Comparison of ENCODE assay signal across 11 mouse cellular contexts in genomic region chr17:35024691-35025488, GRCm38 (mm10). TPM values are rescaled to one million over a fixed set of nuclear protein-coding genes. Genes with fewer than 3 reads are reported as not detected.
DNase-seq lines count a peak whose midpoint lies in the region; ATAC-seq and TF ChIP-seq lines count a peak whose summit lies in the region.
"Had no signal": no experiment of that assay in that cellular context is flagged by ENCODE, and none has a peak within 500 bp of the region (broad histone marks: within the 10 kb centered on the region; RNA-seq: fewer than 3 reads in every experiment).

No protein-coding gene starts in this region.

- peaks cover 68% of the 10 kb centered on the region for H3K4me1 ChIP-seq in heart, embryonic 10.5 days
- peaks cover 3% of the 10 kb centered on the region; the same call in 1 of the 2 replicates for H3K4me1 ChIP-seq in lung, postnatal 0 days (ENCODE audit: insufficient read depth, low read depth, low read length)
- H3K4me1 ChIP-seq in MEL (ENCODE audit: control insufficient read depth in 1 of 2, insufficient read depth in 2 of 2, low read length in 2 of 2), result peaks cover 17 to 64% of the 10 kb centered on the region in 2 experiments; a peak in 3 of 4 replicates
- peaks cover 24% of the 10 kb centered on the region for H3K4me1 ChIP-seq in limb, embryonic 12.5 days (replicated peaks)
- H3K4me1 ChIP-seq in hindbrain, embryonic 11.5 days (replicated peaks; ENCODE audit: control insufficient read depth, insufficient read depth, low read length), result peaks cover 10% of the 10 kb centered on the region

- TF ChIP-seq RAD21 in MEL (IDR thresholded peaks at IDR 0.05; ENCODE audit: low read depth, low read length), result no peak

- H3K9ac ChIP-seq in lung, postnatal 0 days (replicated peaks; ENCODE audit: low read depth), result no peak overlapping the region
- peak overlapping the region; percentile 77 for H3K9ac ChIP-seq in MEL (ENCODE audit: control insufficient read depth, low read depth, low read length, poor library complexity, severe bottlenecking)
- H3K9ac ChIP-seq in limb, embryonic 12.5 days (replicated peaks), result peak overlapping the region; percentile 45; the same call in 1 of the 2 replicates
- H3K9ac ChIP-seq in hindbrain, embryonic 11.5 days (ENCODE audit: low read depth, low read length), result no peak overlapping the region

- intact Hi-C loops in heart, postnatal 36 days (cut with DNase I), result loop anchor here (5.0 kb wide), 1 partner anchor 97 kb away; the partner anchor contains the start of genes Csnk2b and Gpank1

- no peak for TF ChIP-seq CTCF in lung, postnatal 0 days (IDR thresholded peaks at IDR 0.05)
- TF ChIP-seq CTCF in MEL (IDR thresholded peaks at IDR 0.05 in 2 of 3, conservative IDR thresholded peaks at IDR 0.05 in 1 of 3; ENCODE audit: control insufficient read depth in 1 of 3, insufficient read depth in 1 of 3, low read depth in 2 of 3, low read length in 3 of 3, poor library complexity in 1 of 3, severe bottlenecking in 1 of 3), result no peak

- ATAC-seq in lung, postnatal 0 days, result peak; percentile 20; the same call in 1 of the 2 replicates
- ATAC-seq in limb, embryonic 12.5 days (ENCODE audit: insufficient number of reproducible peaks, insufficient read depth, low FRiP score, low TSS enrichment, low read depth), result no peak
- no peak for ATAC-seq in hindbrain, embryonic 11.5 days (ENCODE audit: low FRiP score)
- ATAC-seq: intestine, embryonic 15.5 days had no signal

- no peak overlapping the region for H3K4me3 ChIP-seq in heart, embryonic 10.5 days
- no peak overlapping the region for H3K4me3 ChIP-seq in lung, postnatal 0 days (ENCODE audit: low read depth, low read length)
- peak overlapping the region; percentile 54 to 66; a peak in 3 of 4 replicates for H3K4me3 ChIP-seq in MEL (ENCODE audit: control insufficient read depth in 1 of 2, insufficient read depth in 1 of 2, low read depth in 2 of 2, low read length in 2 of 2)
- no peak overlapping the region for H3K4me3 ChIP-seq in limb, embryonic 12.5 days (replicated peaks)
- H3K4me3 ChIP-seq in hindbrain, embryonic 11.5 days (ENCODE audit: low read depth, low read length), result no peak overlapping the region
- H3K4me3 ChIP-seq: intestine, embryonic 15.5 days had no signal

- no peak for DNase-seq in heart, embryonic 10.5 days (ENCODE audit: low spot score)
- DNase-seq in heart, postnatal 36 days, result no peak
- DNase-seq in lung, postnatal 0 days (ENCODE audit: low spot score), result peak; percentile 42
- DNase-seq in lung, postnatal 36 days, result no peak
- peak; percentile 75 for DNase-seq in MEL (ENCODE audit: low read depth, low spot score)
- DNase-seq in hindbrain, embryonic 11.5 days (ENCODE audit: low spot score), result no peak
- DNase-seq: kidney, postnatal 36 days; thymus, postnatal 36 days had no signal

- H3K79me2 ChIP-seq in MEL (ENCODE audit: control insufficient read depth, insufficient read depth, low read length, poor library complexity), result peaks cover 39% of the 10 kb centered on the region

- peak in 1 of 2 experiments; percentile 51; a peak in 1 of 4 replicates for TF ChIP-seq POLR2A in MEL (IDR thresholded peaks at IDR 0.05; ENCODE audit: control insufficient read depth in 1 of 2, insufficient read depth in 1 of 2, low read depth in 1 of 2, low read length in 2 of 2, poor library complexity in 1 of 2)

- H3K36me3 ChIP-seq in heart, embryonic 10.5 days, result no peaks in the 10 kb centered on the region
- no peaks in the 10 kb centered on the region for H3K36me3 ChIP-seq in lung, postnatal 0 days (ENCODE audit: insufficient read depth, low read length)
- H3K36me3 ChIP-seq in MEL (ENCODE audit: control insufficient read depth in 1 of 2, insufficient read depth in 2 of 2, low read length in 2 of 2), result peaks cover 0 to 50% of the 10 kb centered on the region in 2 experiments; a peak in 2 of 4 replicates
- H3K36me3 ChIP-seq in limb, embryonic 12.5 days, result no peaks in the 10 kb centered on the region
- no peaks in the 10 kb centered on the region for H3K36me3 ChIP-seq in hindbrain, embryonic 11.5 days (ENCODE audit: control insufficient read depth, insufficient read depth, low read length)
- H3K36me3 ChIP-seq: intestine, embryonic 15.5 days had no signal

- 67% methylated on average over 6 of the region's 10 CpGs for WGBS in heart, embryonic 10.5 days
- 65% methylated on average over 5 of the region's 10 CpGs for WGBS in lung, postnatal 0 days
- 62% methylated on average over 9 of the region's 10 CpGs for WGBS in limb, embryonic 12.5 days
- 56% methylated on average over 10 of the region's 10 CpGs for WGBS in hindbrain, embryonic 11.5 days

- peak overlapping the region; percentile 77 for H3K27ac ChIP-seq in heart, embryonic 10.5 days
- no peak overlapping the region for H3K27ac ChIP-seq in lung, postnatal 0 days (ENCODE audit: low read length)
- H3K27ac ChIP-seq in MEL (ENCODE audit: control insufficient read depth, low read depth, low read length), result peak overlapping the region; percentile 96
- H3K27ac ChIP-seq in limb, embryonic 12.5 days, result no peak overlapping the region
- H3K27ac ChIP-seq in hindbrain, embryonic 11.5 days (ENCODE audit: low read depth, low read length), result no peak overlapping the region
- H3K27ac ChIP-seq: intestine, embryonic 15.5 days had no signal

- no peaks in the 10 kb centered on the region for H3K9me3 ChIP-seq in heart, embryonic 10.5 days
- no peaks in the 10 kb centered on the region for H3K9me3 ChIP-seq in lung, postnatal 0 days (ENCODE audit: low read length)
- H3K9me3 ChIP-seq in MEL (replicated peaks; ENCODE audit: insufficient read depth, low read length), result no peaks in the 10 kb centered on the region
- no peaks in the 10 kb centered on the region for H3K9me3 ChIP-seq in limb, embryonic 12.5 days
- H3K9me3 ChIP-seq in hindbrain, embryonic 11.5 days (ENCODE audit: control insufficient read depth, low read length), result no peaks in the 10 kb centered on the region
- H3K9me3 ChIP-seq: intestine, embryonic 15.5 days had no signal

- no peak overlapping the region for H3K4me2 ChIP-seq in lung, postnatal 0 days (replicated peaks; ENCODE audit: low read depth, low read length)
- no peak overlapping the region for H3K4me2 ChIP-seq in limb, embryonic 12.5 days
- H3K4me2 ChIP-seq in hindbrain, embryonic 11.5 days (replicated peaks; ENCODE audit: low read depth, low read length), result no peak overlapping the region
- H3K4me2 ChIP-seq: intestine, embryonic 15.5 days had no signal

- 0 out of 2 replicates have a peak, but pooled peaks have one; percentile 11 for TF ChIP-seq EP300 in lung, postnatal 0 days (IDR thresholded peaks at IDR 0.05)
- TF ChIP-seq EP300 in MEL (IDR thresholded peaks at IDR 0.05; ENCODE audit: low read depth in 1 of 2, low read length in 2 of 2), result peak in 1 of 2 experiments; percentile 23; a peak in 1 of 4 replicates

- H3K27me3 ChIP-seq in heart, embryonic 10.5 days (ENCODE audit: insufficient read depth, poor library complexity, severe bottlenecking), result 0 out of 2 replicates have a peak, but pooled peaks cover 6% of the 10 kb centered on the region
- H3K27me3 ChIP-seq in lung, postnatal 0 days (replicated peaks; ENCODE audit: insufficient read depth, low read length), result no peaks in the 10 kb centered on the region
- no peaks in the 10 kb centered on the region for H3K27me3 ChIP-seq in MEL (ENCODE audit: control insufficient read depth in 1 of 2, insufficient read depth in 2 of 2, low read length in 2 of 2)
- no peaks in the 10 kb centered on the region for H3K27me3 ChIP-seq in limb, embryonic 12.5 days
- no peaks in the 10 kb centered on the region for H3K27me3 ChIP-seq in hindbrain, embryonic 11.5 days (ENCODE audit: control insufficient read depth, insufficient read depth, low read length)
- H3K27me3 ChIP-seq: intestine, embryonic 15.5 days had no signal

RNA-seq across cellular contexts. Expression of gene Sapcd1, which starts 2.9 kb away (rescaled TPM):
- polyA plus RNA-seq in heart, embryonic 10.5 days (2016; fragmentation: Nextera tagmentation; extraction: Ambion mirVana), result 3.3 and 4.0 TPM in 2 replicates
- total RNA-seq in heart, postnatal 36 days (2021), result not detected
- polyA plus RNA-seq in lung, postnatal 0 days (2015; fragmentation: Nextera tagmentation; extraction: Ambion mirVana), result 1.7 TPM in 2 replicates
- 161 and 164 TPM in 2 replicates for total RNA-seq in MEL (2012; rRNA removed)
- polyA plus RNA-seq in MEL (2012; ENCODE audit: insufficient read depth in 1 of 2, insufficient read length in 2 of 2, low read depth in 1 of 2, low replicate concordance in 2 of 2, missing spikeins in 1 of 2), result 100 to 1,000 TPM in 1 of 2 experiments, not detected in 1; 124 TPM
- 3.2 and 3.3 TPM in 2 replicates for polyA plus RNA-seq in limb, embryonic 12.5 days (2016; fragmentation: Nextera tagmentation; extraction: Ambion mirVana)
- polyA plus RNA-seq in hindbrain, embryonic 11.5 days (2014; fragmentation: Nextera tagmentation; extraction: Ambion mirVana), result 3.0 and 4.0 TPM in 2 replicates
- total RNA-seq: monocyte, adult 5-6 weeks had no signal

RNA-seq across cellular contexts. Expression of gene Vwa7, which starts 8.5 kb away (rescaled TPM):
- polyA plus RNA-seq in heart, embryonic 10.5 days (2016; fragmentation: Nextera tagmentation; extraction: Ambion mirVana), result 0.26 and 0.34 TPM in 2 replicates
- total RNA-seq in heart, postnatal 36 days (2021), result 1 to 10 TPM; 8.4 to 9.3 TPM
- polyA plus RNA-seq in lung, postnatal 0 days (2015; fragmentation: Nextera tagmentation; extraction: Ambion mirVana), result 0.30 and 0.36 TPM in 2 replicates
- 9.7 and 10.4 TPM in 2 replicates for total RNA-seq in MEL (2012; rRNA removed)
- polyA plus RNA-seq in MEL (2012; ENCODE audit: insufficient read depth in 1 of 2, insufficient read length in 2 of 2, low read depth in 1 of 2, low replicate concordance in 2 of 2, missing spikeins in 1 of 2), result 1 to 10 TPM in 1 of 2 experiments, not detected in 1; 9.8 TPM
- polyA plus RNA-seq in limb, embryonic 12.5 days (2016; fragmentation: Nextera tagmentation; extraction: Ambion mirVana), result 0.10 and 0.13 TPM in 2 replicates
- polyA plus RNA-seq in hindbrain, embryonic 11.5 days (2014; fragmentation: Nextera tagmentation; extraction: Ambion mirVana), result 0.10 and 0.36 TPM in 2 replicates
- total RNA-seq: monocyte, adult 5-6 weeks had no signal

RNA-seq across cellular contexts. Expression of gene Msh5, which starts 21.7 kb away (rescaled TPM):
- polyA plus RNA-seq in heart, embryonic 10.5 days (2016; fragmentation: Nextera tagmentation; extraction: Ambion mirVana), result 3.9 and 5.4 TPM in 2 replicates
- total RNA-seq in heart, postnatal 36 days (2021), result under 1 TPM; 0.25 to 0.70 TPM
- 1.8 and 2.4 TPM in 2 replicates for polyA plus RNA-seq in lung, postnatal 0 days (2015; fragmentation: Nextera tagmentation; extraction: Ambion mirVana)
- total RNA-seq in MEL (2012; rRNA removed), result 17.9 and 26.3 TPM in 2 replicates
- polyA plus RNA-seq in MEL (2012; ENCODE audit: insufficient read depth in 1 of 2, insufficient read length in 2 of 2, low read depth in 1 of 2, low replicate concordance in 2 of 2, missing spikeins in 1 of 2), result 10 to 100 TPM in 1 of 2 experiments, not detected in 1; 29.0 TPM
- polyA plus RNA-seq in limb, embryonic 12.5 days (2016; fragmentation: Nextera tagmentation; extraction: Ambion mirVana), result 2.9 and 3.4 TPM in 2 replicates
- polyA plus RNA-seq in hindbrain, embryonic 11.5 days (2014; fragmentation: Nextera tagmentation; extraction: Ambion mirVana), result 3.1 and 4.2 TPM in 2 replicates

RNA-seq across cellular contexts. Expression of gene Vars, which starts 24.1 kb away (rescaled TPM):
- 112 and 166 TPM in 2 replicates for polyA plus RNA-seq in heart, embryonic 10.5 days (2016; fragmentation: Nextera tagmentation; extraction: Ambion mirVana)
- total RNA-seq in heart, postnatal 36 days (2021), result 10 to 100 TPM; 26.7 to 27.4 TPM
- polyA plus RNA-seq in lung, postnatal 0 days (2015; fragmentation: Nextera tagmentation; extraction: Ambion mirVana), result 24.6 and 24.7 TPM in 2 replicates
- 149 and 158 TPM in 2 replicates for total RNA-seq in MEL (2012; rRNA removed)
- 100 to 1,000 TPM in 1 of 2 experiments, not detected in 1; 251 TPM for polyA plus RNA-seq in MEL (2012; ENCODE audit: insufficient read depth in 1 of 2, insufficient read length in 2 of 2, low read depth in 1 of 2, low replicate concordance in 2 of 2, missing spikeins in 1 of 2)
- polyA plus RNA-seq in limb, embryonic 12.5 days (2016; fragmentation: Nextera tagmentation; extraction: Ambion mirVana), result 169 and 171 TPM in 2 replicates
- polyA plus RNA-seq in hindbrain, embryonic 11.5 days (2014; fragmentation: Nextera tagmentation; extraction: Ambion mirVana), result 69.1 and 71.7 TPM in 2 replicates

RNA-seq across cellular contexts. Expression of gene Clic1, which starts 24.9 kb away (rescaled TPM):
- polyA plus RNA-seq in heart, embryonic 10.5 days (2016; fragmentation: Nextera tagmentation; extraction: Ambion mirVana), result 374 and 380 TPM in 2 replicates
- 10 to 100 TPM; 41.7 to 44.0 TPM for total RNA-seq in heart, postnatal 36 days (2021)
- 343 and 355 TPM in 2 replicates for polyA plus RNA-seq in lung, postnatal 0 days (2015; fragmentation: Nextera tagmentation; extraction: Ambion mirVana)
- total RNA-seq in MEL (2012; rRNA removed), result 285 and 333 TPM in 2 replicates
- polyA plus RNA-seq in MEL (2012; ENCODE audit: insufficient read depth in 1 of 2, insufficient read length in 2 of 2, low read depth in 1 of 2, low replicate concordance in 2 of 2, missing spikeins in 1 of 2), result 100 to 1,000 TPM; 309 to 335 TPM
- polyA plus RNA-seq in limb, embryonic 12.5 days (2016; fragmentation: Nextera tagmentation; extraction: Ambion mirVana), result 194 and 195 TPM in 2 replicates
- polyA plus RNA-seq in hindbrain, embryonic 11.5 days (2014; fragmentation: Nextera tagmentation; extraction: Ambion mirVana), result 45.6 and 85.1 TPM in 2 replicates

Comparison
In these comparisons a context has a peak if more than half of its experiments do, and no peak if none do; other contexts are left out.
1. DNase-seq: peak in lung, postnatal 0 days (single experiment) and MEL (single experiment); none in heart, embryonic 10.5 days (single experiment), heart, postnatal 36 days (0 of 2), lung, postnatal 36 days (single experiment) and hindbrain, embryonic 11.5 days (single experiment).
2. H3K27ac ChIP-seq: peak in heart, embryonic 10.5 days (single experiment) and MEL (single experiment); none in lung, postnatal 0 days (single experiment), limb, embryonic 12.5 days (single experiment) and hindbrain, embryonic 11.5 days (single experiment).
3. H3K4me3 ChIP-seq: peak in MEL (2 of 2); none in heart, embryonic 10.5 days (single experiment), lung, postnatal 0 days (single experiment), limb, embryonic 12.5 days (single experiment) and hindbrain, embryonic 11.5 days (single experiment).
4. H3K9ac ChIP-seq: peak in MEL (single experiment) and limb, embryonic 12.5 days (single experiment); none in lung, postnatal 0 days (single experiment) and hindbrain, embryonic 11.5 days (single experiment).